Mouse (Mus musculus): ENCODE data around the gene Setd1a. TPM values are rescaled to one million over a fixed set of nuclear protein-coding genes. Genes with fewer than 3 reads are reported as not detected.
"Not testable (repeated sequence)": the region's sequence is repeated elsewhere in the genome, so short reads cannot be mapped to it uniquely, and the experiment has no call there.

The Setd1a gene
- polyA plus RNA-seq, 1 experiment = 20.9 TPM

- no peaks in the 10 kb centered on the region for H3K36me3 ChIP-seq (ENCODE audit: control insufficient read depth, insufficient read depth)
- H3K4me3 ChIP-seq (ENCODE audit: insufficient read depth, poor library complexity, severe bottlenecking) = no peak overlapping the region
- no peak overlapping the region for H3ac ChIP-seq (ENCODE audit: control insufficient read depth, insufficient read length, low read depth)
- H3K79me2 ChIP-seq (ENCODE audit: control insufficient read depth, insufficient read depth) = peaks cover 6% of the 10 kb centered on the region
- no peaks in the 10 kb centered on the region for H3K27me3 ChIP-seq (ENCODE audit: control insufficient read depth, insufficient read depth, insufficient read length)
- TF ChIP-seq CTCF (IDR thresholded peaks at IDR 0.05; ENCODE audit: control insufficient read depth, insufficient read depth, insufficient read length) = no peak
- TF ChIP-seq MYOG (IDR thresholded peaks at IDR 0.05; ENCODE audit: control insufficient read depth, extremely low read depth, insufficient read length) = no peak
- H3K79me3 ChIP-seq (ENCODE audit: low read depth) = no peaks in the 10 kb centered on the region
Measured at GRCm38 (mm10) chr7:127837473-127837872, 61.0 kb downstream of the Setd1a start.

DNA sequence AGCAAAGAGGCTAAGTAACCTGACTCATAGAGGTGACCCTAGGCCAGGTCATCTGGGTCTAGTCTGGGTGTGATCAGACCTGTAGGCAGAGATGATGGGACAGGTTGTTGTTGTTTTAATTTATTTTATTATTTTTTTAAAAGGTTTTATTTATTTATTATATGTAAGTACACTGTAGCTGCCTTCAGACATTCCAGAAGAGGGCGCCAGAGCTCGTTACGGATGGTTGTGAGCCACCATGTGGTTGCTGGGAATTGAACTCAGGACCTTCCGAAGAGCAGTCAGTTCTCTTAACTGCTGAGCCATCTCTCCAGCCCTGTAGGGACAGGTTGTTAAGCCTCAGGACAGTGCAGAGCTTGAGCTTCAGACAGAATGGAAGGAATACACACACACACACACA lies 61.4 kb downstream of the Setd1a start:
- H3K36me3 ChIP-seq (ENCODE audit: control insufficient read depth, insufficient read depth); H3K79me3 ChIP-seq (ENCODE audit: low read depth); H3ac ChIP-seq (ENCODE audit: control insufficient read depth, insufficient read length, low read depth); H3K4me3 ChIP-seq (ENCODE audit: insufficient read depth, poor library complexity, severe bottlenecking); H3K27me3 ChIP-seq (ENCODE audit: control insufficient read depth, insufficient read depth, insufficient read length); H3K79me2 ChIP-seq (ENCODE audit: control insufficient read depth, insufficient read depth): not testable (repeated sequence)

DNA sequence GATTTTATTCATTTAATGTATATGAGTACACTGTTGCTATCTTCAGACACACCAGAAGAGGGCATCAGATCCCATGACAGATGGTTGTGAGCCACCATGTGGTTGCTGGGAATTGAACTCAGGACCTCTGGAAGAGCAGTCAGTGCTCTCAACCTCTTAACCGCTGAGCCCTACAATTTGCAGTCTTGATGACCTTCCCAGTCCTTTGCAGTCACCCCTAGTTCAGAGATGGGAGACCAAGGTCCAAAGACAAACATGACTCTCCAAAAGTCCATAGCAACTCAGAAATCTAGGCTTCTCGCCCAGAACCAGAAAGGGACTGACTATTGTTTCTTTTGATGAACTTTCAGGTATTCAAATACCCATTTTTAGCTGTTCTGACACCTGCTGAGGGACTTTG lies 63.6 kb downstream of the Setd1a start:
- H3K79me2 ChIP-seq (ENCODE audit: control insufficient read depth, insufficient read depth) = peaks cover 12% of the 10 kb centered on the region
- not testable (repeated sequence) for H3K79me3 ChIP-seq (ENCODE audit: low read depth); H3K4me3 ChIP-seq (ENCODE audit: insufficient read depth, poor library complexity, severe bottlenecking); H3ac ChIP-seq (ENCODE audit: control insufficient read depth, insufficient read length, low read depth); H3K27me3 ChIP-seq (ENCODE audit: control insufficient read depth, insufficient read depth, insufficient read length)
- peaks cover 18% of the 10 kb centered on the region for H3K36me3 ChIP-seq (ENCODE audit: control insufficient read depth, insufficient read depth)

GRCm38 (mm10) chr7:127840886-127841285 lies 64.4 kb downstream of the Setd1a start:
- Histone ChIP-seq H3K79me3 (ENCODE audit: low read depth) (peaks cover 2% of the 10 kb centered on the region), H3K36me3 (ENCODE audit: control insufficient read depth, insufficient read depth) (peaks cover 24% of the 10 kb centered on the region), H3K79me2 (ENCODE audit: control insufficient read depth, insufficient read depth) (peaks cover 12% of the 10 kb centered on the region), H3K27me3 (ENCODE audit: control insufficient read depth, insufficient read depth, insufficient read length) (no peaks in the 10 kb centered on the region), H3K4me3 (ENCODE audit: insufficient read depth, poor library complexity, severe bottlenecking) (no peak overlapping the region), H3ac (ENCODE audit: control insufficient read depth, insufficient read length, low read depth) (no peak overlapping the region)
- TF ChIP-seq USF1 (IDR thresholded peaks at IDR 0.05; ENCODE audit: low read depth) = no peak
- no peak for TF ChIP-seq CTCF (IDR thresholded peaks at IDR 0.05; ENCODE audit: control insufficient read depth, insufficient read depth, insufficient read length)
- no peak for TF ChIP-seq MYOD1 (IDR thresholded peaks at IDR 0.05; ENCODE audit: control insufficient read depth, insufficient read length, low read depth)
- TF ChIP-seq CEBPB (IDR thresholded peaks at IDR 0.05; ENCODE audit: low read depth) = no peak
- TF ChIP-seq MAX (IDR thresholded peaks at IDR 0.05) = no peak

DNA sequence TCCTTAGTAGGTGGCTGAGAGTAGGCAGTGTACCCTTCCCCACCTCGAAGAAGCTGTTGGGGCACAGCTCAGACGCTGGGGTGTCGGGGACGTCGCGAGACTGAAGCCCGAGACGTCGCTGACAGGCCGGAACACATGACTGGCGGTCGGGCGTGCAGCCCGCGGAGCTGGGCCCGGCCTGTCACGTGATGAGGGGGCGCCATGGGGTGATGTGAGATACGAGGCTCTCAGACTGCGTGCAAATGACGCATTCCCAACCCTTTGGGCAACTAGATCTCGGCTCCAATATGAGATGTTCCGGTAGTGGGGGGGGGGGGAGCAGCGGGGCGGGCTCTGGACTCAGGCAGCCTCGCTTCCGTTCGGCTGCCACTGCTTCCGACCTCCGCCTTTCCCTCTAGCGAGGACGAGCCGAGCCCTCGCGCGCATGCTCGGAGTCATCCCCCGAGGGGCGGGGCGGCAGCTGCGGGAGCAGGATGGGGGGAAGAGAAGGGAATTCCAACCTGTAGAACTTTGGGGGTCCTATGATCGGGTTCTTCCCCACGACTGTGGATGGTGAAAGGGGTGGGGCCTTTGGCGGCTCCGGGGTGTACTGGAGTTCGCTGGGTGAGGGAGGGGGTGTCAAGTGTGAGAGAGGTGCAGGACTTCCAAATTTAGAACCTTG lies 65.0 kb downstream of the Setd1a start:
- H3K79me3 ChIP-seq (ENCODE audit: low read depth) = peaks cover 2% of the 10 kb centered on the region
- H3K79me2 ChIP-seq (ENCODE audit: control insufficient read depth, insufficient read depth) = peaks cover 12% of the 10 kb centered on the region
- H3K4me3 ChIP-seq (ENCODE audit: insufficient read depth, poor library complexity, severe bottlenecking) = peak overlapping the region; percentile 74
- peak overlapping the region; percentile 95 for H3ac ChIP-seq (ENCODE audit: control insufficient read depth, insufficient read length, low read depth)
- H3K27me3 ChIP-seq (ENCODE audit: control insufficient read depth, insufficient read depth, insufficient read length) = no peaks in the 10 kb centered on the region
- peaks cover 29% of the 10 kb centered on the region for H3K36me3 ChIP-seq (ENCODE audit: control insufficient read depth, insufficient read depth)
- no peak for TF ChIP-seq MYOD1 (IDR thresholded peaks at IDR 0.05; ENCODE audit: control insufficient read depth, insufficient read length, low read depth)
- TF ChIP-seq MYOG (IDR thresholded peaks at IDR 0.05; ENCODE audit: control insufficient read depth, extremely low read depth, insufficient read length) = no peak
- no peak for TF ChIP-seq CTCF (IDR thresholded peaks at IDR 0.05; ENCODE audit: control insufficient read depth, insufficient read depth, insufficient read length)
- TF ChIP-seq CEBPB (IDR thresholded peaks at IDR 0.05; ENCODE audit: low read depth) = no peak
- peak; percentile 94 for TF ChIP-seq USF1 (IDR thresholded peaks at IDR 0.05; ENCODE audit: low read depth)
- TF ChIP-seq FOSL1 (IDR thresholded peaks at IDR 0.05; ENCODE audit: insufficient read depth, low read length, poor library complexity, severe bottlenecking) = no peak
- peak; percentile 96 for TF ChIP-seq MAX (IDR thresholded peaks at IDR 0.05)

DNA sequence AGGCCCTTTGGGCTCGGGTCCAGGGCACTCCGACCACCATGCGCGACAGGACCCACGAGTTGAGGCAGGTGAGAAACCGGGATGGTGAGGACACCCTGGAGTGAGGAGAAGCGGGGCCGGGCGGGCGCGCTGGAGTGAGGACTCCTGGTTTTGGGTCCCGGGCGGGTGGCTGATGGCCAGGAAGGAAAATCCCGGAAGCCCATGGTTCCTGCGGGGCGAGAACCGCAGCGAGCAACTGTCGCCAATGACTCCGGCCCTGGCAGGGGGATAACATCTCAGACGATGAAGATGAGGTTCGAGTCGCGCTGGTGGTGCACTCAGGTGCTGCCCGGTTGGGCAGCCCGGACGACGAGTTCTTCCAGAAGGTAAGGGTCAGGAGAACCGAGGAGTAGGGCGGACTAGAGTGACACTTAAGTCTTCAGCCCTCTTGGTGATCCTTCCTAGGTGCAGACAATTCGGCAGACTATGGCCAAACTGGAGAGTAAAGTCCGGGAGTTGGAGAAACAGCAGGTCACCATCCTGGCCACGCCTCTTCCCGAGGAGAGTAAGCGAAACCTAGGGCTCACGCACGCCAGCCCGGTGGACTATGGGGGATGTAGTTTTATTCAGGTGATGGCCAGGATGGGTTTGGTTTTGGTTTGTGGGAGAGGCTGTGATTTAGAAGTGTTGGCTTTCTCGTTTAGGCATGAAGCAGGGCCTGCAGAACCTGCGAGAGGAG lies 65.7 kb downstream of the Setd1a start:
- TF ChIP-seq USF1 (IDR thresholded peaks at IDR 0.05; ENCODE audit: low read depth) (no peak), CEBPB (IDR thresholded peaks at IDR 0.05; ENCODE audit: low read depth) (no peak)
- peaks cover 12% of the 10 kb centered on the region for H3K79me2 ChIP-seq (ENCODE audit: control insufficient read depth, insufficient read depth)

More for the DNA sequence above, 65.7 kb downstream of the Setd1a start:
- peaks cover 35% of the 10 kb centered on the region for H3K36me3 ChIP-seq (ENCODE audit: control insufficient read depth, insufficient read depth)
- H3K79me3 ChIP-seq (ENCODE audit: low read depth) = peaks cover 2% of the 10 kb centered on the region
- H3K4me3 ChIP-seq (ENCODE audit: insufficient read depth, poor library complexity, severe bottlenecking) = peak overlapping the region; percentile 74
- H3ac ChIP-seq (ENCODE audit: control insufficient read depth, insufficient read length, low read depth) = peak overlapping the region; percentile 95
- H3K27me3 ChIP-seq (ENCODE audit: control insufficient read depth, insufficient read depth, insufficient read length) = no peaks in the 10 kb centered on the region

Other genes with a start within 250 kb of the Setd1a start
- not detected for gene Tmem265, start 215.3 kb upstream of the Setd1a start, polyA plus RNA-seq (2012; fragmentation: generic; extraction: Trizol)
- gene Phkg2, start 203.3 kb upstream of the Setd1a start, polyA plus RNA-seq (2012; fragmentation: generic; extraction: Trizol) = 21.1 TPM
- gene Ccdc189, start 188.1 kb upstream of the Setd1a start, polyA plus RNA-seq (2012; fragmentation: generic; extraction: Trizol) = 4.2 TPM
- 29.7 TPM for gene Rnf40, start 187.9 kb upstream of the Setd1a start, polyA plus RNA-seq (2012; fragmentation: generic; extraction: Trizol)
- 5.2 TPM for gene Zfp629, start 160.9 kb upstream of the Setd1a start, polyA plus RNA-seq (2012; fragmentation: generic; extraction: Trizol)
- 132 TPM for gene Bcl7c, start 67.7 kb upstream of the Setd1a start, polyA plus RNA-seq (2012; fragmentation: generic; extraction: Trizol)
- gene Ctf1, start 63.9 kb upstream of the Setd1a start, polyA plus RNA-seq (2012; fragmentation: generic; extraction: Trizol) = 9.2 TPM
- 0.13 TPM for gene Ctf2, start 44.5 kb upstream of the Setd1a start, polyA plus RNA-seq (2012; fragmentation: generic; extraction: Trizol)
- 26.9 TPM for gene Fbxl19, start 32.1 kb upstream of the Setd1a start, polyA plus RNA-seq (2012; fragmentation: generic; extraction: Trizol)
- gene Orai3, start 6.9 kb upstream of the Setd1a start, polyA plus RNA-seq (2012; fragmentation: generic; extraction: Trizol) = 15.0 TPM
- 1.4 TPM for gene Gm49388, start 8.9 kb downstream of the Setd1a start, polyA plus RNA-seq (2012; fragmentation: generic; extraction: Trizol)
- 8.3 TPM for gene Hsd3b7, start 23.9 kb downstream of the Setd1a start, polyA plus RNA-seq (2012; fragmentation: generic; extraction: Trizol)
- 50.8 TPM for gene Stx4a, start 47.6 kb downstream of the Setd1a start, polyA plus RNA-seq (2012; fragmentation: generic; extraction: Trizol)
- gene Stx1b, start 47.9 kb downstream of the Setd1a start, polyA plus RNA-seq (2012; fragmentation: generic; extraction: Trizol) = 0.01 TPM
- 15.2 TPM for gene Zfp646, start 99.6 kb downstream of the Setd1a start, polyA plus RNA-seq (2012; fragmentation: generic; extraction: Trizol)
- gene Zfp668, start 100.2 kb downstream of the Setd1a start, polyA plus RNA-seq (2012; fragmentation: generic; extraction: Trizol) = 12.1 TPM
- gene Prss53, start 114.3 kb downstream of the Setd1a start, polyA plus RNA-seq (2012; fragmentation: generic; extraction: Trizol) = 0.50 TPM
- gene Gm21974, start 118.8 kb downstream of the Setd1a start, polyA plus RNA-seq (2012; fragmentation: generic; extraction: Trizol) = not detected
- gene Vkorc1, start 118.9 kb downstream of the Setd1a start, polyA plus RNA-seq (2012; fragmentation: generic; extraction: Trizol) = 82.3 TPM
- gene Bckdk, start 127.4 kb downstream of the Setd1a start, polyA plus RNA-seq (2012; fragmentation: generic; extraction: Trizol) = 52.4 TPM
- 18.7 TPM for gene Kat8, start 135.8 kb downstream of the Setd1a start, polyA plus RNA-seq (2012; fragmentation: generic; extraction: Trizol)
- not detected for gene Prss8, start 153.4 kb downstream of the Setd1a start, polyA plus RNA-seq (2012; fragmentation: generic; extraction: Trizol)
- gene Prss36, start 170.1 kb downstream of the Setd1a start, polyA plus RNA-seq (2012; fragmentation: generic; extraction: Trizol) = 4.7 TPM
- gene Fus, start 190.8 kb downstream of the Setd1a start, polyA plus RNA-seq (2012; fragmentation: generic; extraction: Trizol) = 468 TPM
- 0.16 TPM for gene Pycard, start 217.2 kb downstream of the Setd1a start, polyA plus RNA-seq (2012; fragmentation: generic; extraction: Trizol)
- 0.83 TPM for gene Trim72, start 227.3 kb downstream of the Setd1a start, polyA plus RNA-seq (2012; fragmentation: generic; extraction: Trizol)